Mouse (Mus musculus): ENCODE data around the gene Ovch2. TPM values are rescaled to one million over a fixed set of nuclear protein-coding genes. Genes with fewer than 3 reads are reported as not detected.
"Not testable (repeated sequence)": the region's sequence is repeated elsewhere in the genome, so short reads cannot be mapped to it uniquely, and the experiment has no call there.

Gene Ovch2
- total RNA-seq (2021): not detected

- intact Hi-C loops (cut with DNase I): no loop called here
- no peak for DNase-seq (ENCODE audit: low spot score in 2 of 2)
These were observed at the start of gene Ovch2 for GRCm38 (mm10) chr7:107801108-107801507. Ovch2 (minus strand) TSS chr7:107801208.

- intact Hi-C loops (cut with DNase I); DNase-seq (ENCODE audit: low spot score in 2 of 2): not testable (repeated sequence)
These were observed 46.4 kb upstream of the Ovch2 start, which contains the start of gene Olfr470 for GRCm38 (mm10) chr7:107847390-107847789. Olfr470 (minus strand) TSS chr7:107847490.

GRCm38 (mm10) chr7:107841719-107842118, 40.7 kb upstream of the Ovch2 start:
- intact Hi-C loops (cut with DNase I): loop anchor here (1.0 kb wide), 1 partner anchor 24 kb away; no protein-coding TSS in a partner anchor
- DNase-seq (ENCODE audit: low spot score in 2 of 2): peak in 1 of 2 experiments; percentile 5

GRCm38 (mm10) chr7:107825441-107825840, 24.4 kb upstream of the Ovch2 start, which contains the start of gene Olfr469:
Olfr469 (minus strand) TSS chr7:107825541.
- DNase-seq (ENCODE audit: low spot score in 2 of 2); intact Hi-C loops (cut with DNase I): not testable (repeated sequence)

- intact Hi-C loops (cut with DNase I): not testable (repeated sequence)
These were observed 22.9 kb upstream of the Ovch2 start for GRCm38 (mm10) chr7:107823867-107824266.

GRCm38 (mm10) chr7:107819442-107819841, 18.4 kb upstream of the Ovch2 start:
- intact Hi-C loops (cut with DNase I): no loop called here
- DNase-seq (ENCODE audit: low spot score in 2 of 2): no peak

More at GRCm38 (mm10) chr7:107823867-107824266, 22.9 kb upstream of the Ovch2 start:
- not testable (repeated sequence) for DNase-seq (ENCODE audit: low spot score in 2 of 2)

- no peak for DNase-seq (ENCODE audit: low spot score in 2 of 2)
- intact Hi-C loops (cut with DNase I): no loop called here
These were observed 11.0 kb upstream of the Ovch2 start, which contains the start of gene Olfr467 for GRCm38 (mm10) chr7:107811963-107812362. Olfr467 (plus strand) TSS chr7:107812263.

- DNase-seq (ENCODE audit: low spot score in 2 of 2): no peak
- intact Hi-C loops (cut with DNase I): no loop called here
These were observed 1.1 kb upstream of the Ovch2 start for GRCm38 (mm10) chr7:107802138-107802537.

GRCm38 (mm10) chr7:107796500-107796899, 4.5 kb downstream of the Ovch2 start:
- intact Hi-C loops (cut with DNase I): no loop called here

GRCm38 (mm10) chr7:107787977-107788620, 12.9 kb downstream of the Ovch2 start:
- peak; percentile 18 to 45 for DNase-seq (ENCODE audit: low spot score in 2 of 2)
- intact Hi-C loops (cut with DNase I): loop anchor here (5.0 kb wide), 1 partner anchor 576 kb away; no protein-coding TSS in a partner anchor

More at GRCm38 (mm10) chr7:107796500-107796899, 4.5 kb downstream of the Ovch2 start:
- no peak for DNase-seq (ENCODE audit: low spot score in 2 of 2)

- peak; percentile 16 to 19 for DNase-seq (ENCODE audit: low spot score in 2 of 2)
- intact Hi-C loops (cut with DNase I): loop anchor here (2.0 kb wide), 2 partner anchors 31 to 119 kb away; no protein-coding TSS in a partner anchor
These were observed 21.4 kb downstream of the Ovch2 start for GRCm38 (mm10) chr7:107779611-107780010.

- DNase-seq (ENCODE audit: low spot score in 2 of 2): no peak
- intact Hi-C loops (cut with DNase I): loop anchor here (2.0 kb wide), 2 partner anchors 29 to 117 kb away; no protein-coding TSS in a partner anchor
These were observed 22.8 kb downstream of the Ovch2 start for GRCm38 (mm10) chr7:107778216-107778615.

GRCm38 (mm10) chr7:107770812-107771211, 30.2 kb downstream of the Ovch2 start:
- intact Hi-C loops (cut with DNase I): no loop called here
- no peak for DNase-seq (ENCODE audit: low spot score in 2 of 2)

- DNase-seq (ENCODE audit: low spot score in 2 of 2): no peak
- intact Hi-C loops (cut with DNase I): no loop called here
These were observed 43.5 kb downstream of the Ovch2 start, which contains the start of gene Cyb5r2 for GRCm38 (mm10) chr7:107757308-107758151. Cyb5r2 (minus strand) TSS chr7:107758032.

- intact Hi-C loops (cut with DNase I): no loop called here
- DNase-seq (ENCODE audit: low spot score in 2 of 2): no peak
These were observed 44.3 kb downstream of the Ovch2 start for GRCm38 (mm10) chr7:107756748-107757147.

- no peak for DNase-seq (ENCODE audit: low spot score in 2 of 2)
- intact Hi-C loops (cut with DNase I): no loop called here
These were observed 45.1 kb downstream of the Ovch2 start for GRCm38 (mm10) chr7:107755905-107756304.

- intact Hi-C loops (cut with DNase I): no loop called here
- DNase-seq (ENCODE audit: low spot score in 2 of 2): no peak
These were observed 48.9 kb downstream of the Ovch2 start for GRCm38 (mm10) chr7:107752031-107752520.

GRCm38 (mm10) chr7:107749721-107750120, 51.3 kb downstream of the Ovch2 start:
- intact Hi-C loops (cut with DNase I): loop anchor here (2.0 to 10.0 kb wide), 4 partner anchors 29 to 515 kb away; no protein-coding TSS in a partner anchor
- no peak for DNase-seq (ENCODE audit: low spot score in 2 of 2)

- intact Hi-C loops (cut with DNase I): loop anchor here (2.0 to 10.0 kb wide), 4 partner anchors 30 to 514 kb away; no protein-coding TSS in a partner anchor
These were observed 51.7 kb downstream of the Ovch2 start for GRCm38 (mm10) chr7:107749270-107749669.

GRCm38 (mm10) chr7:107747954-107748353, 53.1 kb downstream of the Ovch2 start:
- peak; percentile 21 to 34 for DNase-seq (ENCODE audit: low spot score in 2 of 2)
- intact Hi-C loops (cut with DNase I): loop anchor here (2.0 to 10.0 kb wide), 4 partner anchors 31 to 513 kb away; no protein-coding TSS in a partner anchor

More at GRCm38 (mm10) chr7:107749270-107749669, 51.7 kb downstream of the Ovch2 start:
- peak; percentile 38 to 54 for DNase-seq (ENCODE audit: low spot score in 2 of 2)
